Comparison of ENCODE assay signal across 13 mouse cellular contexts in the genomic region with DNA sequence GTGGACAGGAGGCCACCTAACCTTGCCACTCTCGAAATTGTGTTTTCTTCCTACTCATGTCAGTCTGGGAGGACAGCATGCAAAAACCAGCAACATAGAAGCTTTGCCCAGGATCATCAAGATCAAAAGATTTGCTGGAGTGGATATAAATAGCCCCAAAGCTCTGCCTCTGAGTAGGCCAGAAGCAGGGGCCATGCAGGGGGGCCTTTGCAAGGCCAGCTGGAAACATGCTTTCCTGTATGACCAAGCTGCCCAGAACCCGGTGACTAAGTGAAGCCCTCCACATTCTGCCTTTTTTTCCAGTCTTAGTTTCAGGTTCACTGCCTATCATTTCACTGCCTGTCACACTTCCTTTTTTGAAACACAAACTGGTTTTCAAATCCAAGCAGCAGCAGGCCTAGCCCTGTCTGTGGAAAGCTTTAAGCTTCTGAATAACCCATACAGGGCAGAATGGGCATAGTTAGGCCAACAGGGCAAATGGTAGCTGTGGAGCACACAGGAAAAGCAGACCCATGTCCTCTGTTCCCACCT. TPM values are rescaled to one million over a fixed set of nuclear protein-coding genes. Genes with fewer than 3 reads are reported as not detected.
DNase-seq lines count a peak whose midpoint lies in the region; ATAC-seq and TF ChIP-seq lines count a peak whose summit lies in the region.
"Had no signal": no experiment of that assay in that cellular context is flagged by ENCODE, and none has a peak within 500 bp of the region (broad histone marks: within the 10 kb centered on the region; RNA-seq: fewer than 3 reads in every experiment).

No protein-coding gene starts in this region.

- H3K9me3 ChIP-seq in forebrain, embryonic 12.5 days, result no peaks in the 10 kb centered on the region
- no peaks in the 10 kb centered on the region for H3K9me3 ChIP-seq in forebrain, embryonic 16.5 days (ENCODE audit: control insufficient read depth, low read length)
- H3K9me3 ChIP-seq in kidney, postnatal 0 days (replicated peaks; ENCODE audit: low read length), result no peaks in the 10 kb centered on the region
- no peaks in the 10 kb centered on the region for H3K9me3 ChIP-seq in forebrain, embryonic 15.5 days

- ATAC-seq in forebrain, embryonic 12.5 days (ENCODE audit: low FRiP score), result no peak
- no peak for ATAC-seq in forebrain, embryonic 16.5 days
- ATAC-seq in kidney, postnatal 0 days (replicated peaks; ENCODE audit: low FRiP score, low read depth), result no peak
- ATAC-seq in forebrain, embryonic 15.5 days (replicated peaks), result peak; percentile 32; the same call in 1 of the 2 replicates
- ATAC-seq: inflammation-experienced regulatory T-cells, adult 6 months had no signal

- no peak overlapping the region for H3K4me2 ChIP-seq in forebrain, embryonic 12.5 days
- H3K4me2 ChIP-seq in forebrain, embryonic 16.5 days (ENCODE audit: low read length), result no peak overlapping the region
- no peak overlapping the region for H3K4me2 ChIP-seq in kidney, postnatal 0 days (ENCODE audit: low read length)
- no peak overlapping the region for H3K4me2 ChIP-seq in forebrain, embryonic 15.5 days (replicated peaks)

- DNase-seq in kidney, postnatal 0 days (ENCODE audit: low spot score), result peak; percentile 11
- no peak for DNase-seq in kidney, postnatal 36 days
- DNase-seq in Muller cell, postnatal 12 days (ENCODE audit: inconsistent ontology term), result peak; percentile 52
- DNase-seq in gastrocnemius, postnatal 14 days, result no peak
- DNase-seq in right cerebral cortex, postnatal 10 days (ENCODE audit: low spot score in 2 of 2), result no peak
- DNase-seq: heart, adult 2 months; thymus, adult 2 months had no signal

- TF ChIP-seq CTCF in kidney, postnatal 0 days (IDR thresholded peaks at IDR 0.05; ENCODE audit: low read depth), result no peak

- no peaks in the 10 kb centered on the region for H3K27me3 ChIP-seq in forebrain, embryonic 12.5 days
- H3K27me3 ChIP-seq in forebrain, embryonic 16.5 days (replicated peaks; ENCODE audit: control insufficient read depth, insufficient read depth, low read length), result no peaks in the 10 kb centered on the region
- H3K27me3 ChIP-seq in kidney, postnatal 0 days (ENCODE audit: insufficient read depth, low read length), result no peaks in the 10 kb centered on the region
- H3K27me3 ChIP-seq in forebrain, embryonic 15.5 days, result no peaks in the 10 kb centered on the region

- no peak overlapping the region for H3K4me3 ChIP-seq in forebrain, embryonic 12.5 days (replicated peaks)
- H3K4me3 ChIP-seq in forebrain, embryonic 16.5 days (replicated peaks; ENCODE audit: low read length), result no peak overlapping the region
- H3K4me3 ChIP-seq in kidney, postnatal 0 days (replicated peaks; ENCODE audit: low read depth, low read length), result no peak overlapping the region
- no peak overlapping the region for H3K4me3 ChIP-seq in forebrain, embryonic 15.5 days
- H3K4me3 ChIP-seq: heart, adult 2 months; myocyte had no signal

- no peak overlapping the region for H3K9ac ChIP-seq in forebrain, embryonic 12.5 days
- H3K9ac ChIP-seq in forebrain, embryonic 16.5 days (replicated peaks; ENCODE audit: low read depth, low read length), result no peak overlapping the region
- H3K9ac ChIP-seq in kidney, postnatal 0 days (ENCODE audit: low read depth, low read length), result no peak overlapping the region
- no peak overlapping the region; the same call in 1 of the 2 replicates for H3K9ac ChIP-seq in forebrain, embryonic 15.5 days (replicated peaks)
- H3K9ac ChIP-seq: liver, embryonic 14.5 days had no signal

- 0 out of 2 replicates have a peak overlapping the region, but pooled peaks have one; percentile 42 for H3K27ac ChIP-seq in forebrain, embryonic 12.5 days
- H3K27ac ChIP-seq in forebrain, embryonic 16.5 days (ENCODE audit: low read length), result no peak overlapping the region; the same call in 1 of the 2 replicates
- no peak overlapping the region for H3K27ac ChIP-seq in kidney, postnatal 0 days
- H3K27ac ChIP-seq in forebrain, embryonic 15.5 days (replicated peaks), result peak overlapping the region; percentile 19; the same call in 1 of the 2 replicates
- H3K27ac ChIP-seq: heart, adult 2 months; liver, embryonic 14.5 days had no signal

- intact Hi-C loops in gastrocnemius, postnatal 14 days (cut with DNase I; ENCODE audit: low total_unique reads), result no loop called here

- H3K36me3 ChIP-seq in forebrain, embryonic 12.5 days (replicated peaks), result no peaks in the 10 kb centered on the region
- no peaks in the 10 kb centered on the region for H3K36me3 ChIP-seq in forebrain, embryonic 16.5 days (ENCODE audit: control insufficient read depth, insufficient read depth)
- H3K36me3 ChIP-seq in kidney, postnatal 0 days (ENCODE audit: insufficient read depth, low read length), result no peaks in the 10 kb centered on the region
- H3K36me3 ChIP-seq in forebrain, embryonic 15.5 days, result no peaks in the 10 kb centered on the region

- WGBS in forebrain, embryonic 12.5 days, result 32% methylated on average over 2 of the region's 2 CpGs
- WGBS in forebrain, embryonic 16.5 days, result 25% methylated on average over 2 of the region's 2 CpGs
- 24% methylated on average over 2 of the region's 2 CpGs for WGBS in kidney, postnatal 0 days
- 24% methylated on average over 2 of the region's 2 CpGs for WGBS in forebrain, embryonic 15.5 days

- peaks cover 11% of the 10 kb centered on the region for H3K4me1 ChIP-seq in forebrain, embryonic 12.5 days
- peaks cover 11% of the 10 kb centered on the region for H3K4me1 ChIP-seq in forebrain, embryonic 16.5 days (replicated peaks; ENCODE audit: control insufficient read depth, insufficient read depth, low read length)
- no peaks in the 10 kb centered on the region for H3K4me1 ChIP-seq in kidney, postnatal 0 days (replicated peaks; ENCODE audit: insufficient read depth, low read length)
- H3K4me1 ChIP-seq in forebrain, embryonic 15.5 days, result peaks cover 14% of the 10 kb centered on the region

RNA-seq across cellular contexts. Expression of gene Iqsec1, which starts 19.1 kb away (rescaled TPM):
- 11.7 and 15.0 TPM in 2 replicates for polyA plus RNA-seq in forebrain, embryonic 12.5 days (2016; fragmentation: Nextera tagmentation; extraction: Ambion mirVana)
- 13.2 and 15.1 TPM in 2 replicates for polyA plus RNA-seq in forebrain, embryonic 16.5 days (2015; fragmentation: Nextera tagmentation; extraction: Ambion mirVana)
- 12.3 and 14.0 TPM in 2 replicates for polyA plus RNA-seq in kidney, postnatal 0 days (2015; fragmentation: Nextera tagmentation; extraction: Ambion mirVana)
- polyA plus RNA-seq in forebrain, embryonic 15.5 days (2015; fragmentation: Nextera tagmentation; extraction: Ambion mirVana), result 15.0 and 16.3 TPM in 2 replicates
- total RNA-seq in gastrocnemius, postnatal 14 days (2021), result 10 to 100 TPM; 36.9 to 55.3 TPM

Comparison
In these comparisons a context has a peak if more than half of its experiments do, and no peak if none do; other contexts are left out.
1. H3K27ac ChIP-seq: peak in forebrain, embryonic 12.5 days (single experiment) and forebrain, embryonic 15.5 days (single experiment); none in forebrain, embryonic 16.5 days (single experiment) and kidney, postnatal 0 days (single experiment).
2. DNase-seq: peak in kidney, postnatal 0 days (single experiment) and Muller cell, postnatal 12 days (single experiment); none in kidney, postnatal 36 days (0 of 2), gastrocnemius, postnatal 14 days (single experiment) and right cerebral cortex, postnatal 10 days (0 of 2).